Mouse (Mus musculus): ENCODE measurements around the gene Pkp3. TPM values are rescaled to one million over a fixed set of nuclear protein-coding genes. Genes with fewer than 3 reads are reported as not detected.
A peak's percentile ranks its signal among the peaks of the same experiment; 100 is the strongest.

Pkp3 gene
- polyA plus RNA-seq, 1 experiment from 2014 or later: 24.6 TPM

DNA sequence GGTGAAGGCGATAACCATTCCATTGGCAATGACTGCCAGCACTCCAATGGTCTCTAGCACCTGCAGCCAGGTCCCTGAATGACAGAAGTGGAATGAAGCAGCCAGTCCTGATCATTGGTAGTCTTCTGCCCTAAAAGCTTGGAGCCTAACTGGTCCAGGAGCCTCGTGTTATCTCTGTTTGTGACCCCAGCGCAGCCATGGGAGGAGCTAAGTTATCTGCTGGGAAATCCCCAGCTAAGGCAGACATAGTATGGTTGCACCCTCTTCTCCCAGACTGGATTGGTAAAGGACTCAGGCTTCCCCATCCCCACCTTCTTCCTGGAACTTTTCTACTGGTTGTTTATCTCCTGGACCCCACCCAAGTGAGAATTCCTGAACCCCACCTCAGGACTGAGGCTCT is 25.1 kb downstream of the Pkp3 start:
- Histone ChIP-seq H3K27me3 (replicated peaks) (peaks cover 4% of the 10 kb centered on the region), H3K36me3 (no peaks in the 10 kb centered on the region), H3K4me3 (replicated peaks) (no peak overlapping the region), H3K4me2 (replicated peaks) (no peak overlapping the region), H3K9me3 (no peaks in the 10 kb centered on the region), H3K27ac (no peak overlapping the region), H3K4me1 (replicated peaks) (peaks cover 10% of the 10 kb centered on the region; the same call in 1 of the 2 replicates), H3K9ac (no peak overlapping the region)
- ATAC-seq: no peak
- WGBS: 58% methylated on average over 3 of the region's 3 CpGs

- peak overlapping the region; percentile 57 for H3K4me2 ChIP-seq (replicated peaks)
- H3K4me1 ChIP-seq (replicated peaks): 0 out of 2 replicates have a peak, but pooled peaks cover 3% of the 10 kb centered on the region
- H3K9me3 ChIP-seq: no peaks in the 10 kb centered on the region
- ATAC-seq: no peak
- no peak overlapping the region for H3K4me3 ChIP-seq (replicated peaks)
- WGBS: 82% methylated on average over 9 of the region's 9 CpGs
- H3K27ac ChIP-seq: no peak overlapping the region
- H3K36me3 ChIP-seq: no peaks in the 10 kb centered on the region
- H3K27me3 ChIP-seq (replicated peaks): no peaks in the 10 kb centered on the region
- no peak overlapping the region for H3K9ac ChIP-seq
These were observed 37.9 kb downstream of the Pkp3 start for GRCm38 (mm10) chr7:141115874-141116273.

DNA sequence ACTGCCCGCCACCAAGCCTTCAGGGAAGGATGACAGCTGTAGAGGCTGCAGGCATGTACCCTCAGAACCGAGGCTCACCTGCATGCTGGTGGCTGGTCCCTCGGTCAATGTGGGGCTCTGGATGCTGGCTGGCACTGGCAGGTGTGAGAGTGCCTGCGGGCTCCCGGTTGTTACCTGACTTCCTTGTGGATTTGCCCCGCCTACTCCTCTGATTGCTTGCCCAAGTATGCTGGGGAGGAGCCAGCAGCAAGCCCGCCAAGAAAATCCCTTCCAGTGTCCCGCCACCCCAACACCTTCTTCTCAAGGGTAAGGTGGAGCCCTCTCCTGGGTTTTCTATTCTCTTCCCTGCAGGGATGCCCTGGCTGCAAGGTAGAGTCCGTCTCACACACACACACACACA is 39.6 kb downstream of the Pkp3 start, which contains the start of gene Ano9:
Gene Ano9 (minus strand): TSS at position 171 of the 400 bp plus-strand sequence.
- peak within 1 kb of the TSS; percentile 43 for H3K9ac ChIP-seq
- H3K27me3 ChIP-seq (replicated peaks): no peaks in the 10 kb centered on the region
- peaks cover 10% of the 10 kb centered on the region; the same call in 1 of the 2 replicates for H3K4me1 ChIP-seq (replicated peaks)
- H3K4me2 ChIP-seq (replicated peaks): peak within 1 kb of the TSS; percentile 57
- H3K4me3 ChIP-seq (replicated peaks): peak within 1 kb of the TSS; percentile 34
- H3K9me3 ChIP-seq: no peaks in the 10 kb centered on the region
- WGBS: 7% methylated on average over 9 of the region's 9 CpGs
- peak within 1 kb of the TSS; percentile 28 for H3K27ac ChIP-seq
- no peaks in the 10 kb centered on the region for H3K36me3 ChIP-seq
- ATAC-seq: peak; percentile 71

DNA sequence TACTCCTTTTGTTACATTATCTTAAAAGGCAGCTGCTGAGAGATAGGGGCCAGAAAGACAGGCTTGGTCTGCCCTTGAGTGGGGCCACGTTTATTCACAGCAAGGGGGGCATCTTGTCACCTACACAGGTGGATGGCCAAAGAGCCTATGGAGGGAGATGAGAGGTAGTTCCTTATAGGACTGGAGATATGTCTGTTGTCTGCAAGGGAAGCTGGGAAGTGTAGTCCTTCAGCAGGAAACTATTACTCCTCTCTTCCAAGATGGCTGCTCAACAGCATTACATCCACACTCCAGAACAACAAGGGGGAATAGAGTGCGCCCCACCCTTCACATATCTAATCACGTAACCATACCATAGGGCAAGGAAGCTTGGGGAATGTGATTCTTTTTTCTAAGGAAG is 41.5 kb downstream of the Pkp3 start:
- no peak overlapping the region for H3K9ac ChIP-seq
- no peaks in the 10 kb centered on the region for H3K36me3 ChIP-seq
- no peak overlapping the region for H3K4me3 ChIP-seq (replicated peaks)
- no peak overlapping the region for H3K27ac ChIP-seq
- H3K9me3 ChIP-seq: no peaks in the 10 kb centered on the region
- no peaks in the 10 kb centered on the region for H3K27me3 ChIP-seq (replicated peaks)
- peaks cover 10% of the 10 kb centered on the region; the same call in 1 of the 2 replicates for H3K4me1 ChIP-seq (replicated peaks)
- WGBS: 70% methylated on average over 3 of the region's 3 CpGs
- no peak overlapping the region for H3K4me2 ChIP-seq (replicated peaks)
- ATAC-seq: no peak

DNA sequence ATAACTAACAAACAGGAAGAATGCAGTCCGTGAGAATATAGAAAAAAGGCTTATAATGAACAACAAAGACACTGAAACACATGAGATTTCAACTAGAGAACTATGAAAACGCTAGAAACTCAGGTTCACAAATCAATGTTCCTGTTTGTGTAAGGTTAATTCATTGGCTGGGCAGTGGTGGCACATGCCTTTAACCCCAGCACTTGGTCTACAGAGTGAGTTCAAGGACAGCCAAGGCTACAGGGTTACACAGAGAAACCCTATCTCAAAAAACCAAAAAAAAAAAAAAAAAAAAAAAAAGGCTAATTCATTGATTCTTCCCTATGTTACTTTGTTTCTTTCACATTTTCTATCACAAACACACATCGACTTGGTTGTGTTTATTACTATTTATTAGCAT is 42.6 kb downstream of the Pkp3 start:
- no peak overlapping the region for H3K4me3 ChIP-seq (replicated peaks)
- no peak for ATAC-seq
- peaks cover 10% of the 10 kb centered on the region; the same call in 1 of the 2 replicates for H3K4me1 ChIP-seq (replicated peaks)
- no peak overlapping the region for H3K9ac ChIP-seq
- 87% methylated on average over 3 of the region's 3 CpGs for WGBS
- no peaks in the 10 kb centered on the region for H3K27me3 ChIP-seq (replicated peaks)
- H3K27ac ChIP-seq: peak overlapping the region; percentile 68; the same call in 1 of the 2 replicates
- H3K4me2 ChIP-seq (replicated peaks): no peak overlapping the region
- H3K9me3 ChIP-seq: no peaks in the 10 kb centered on the region
- H3K36me3 ChIP-seq: no peaks in the 10 kb centered on the region

- Histone ChIP-seq H3K9ac (no peak overlapping the region), H3K4me1 (replicated peaks) (peaks cover 10% of the 10 kb centered on the region; the same call in 1 of the 2 replicates), H3K27me3 (replicated peaks) (no peaks in the 10 kb centered on the region), H3K4me3 (replicated peaks) (no peak overlapping the region), H3K9me3 (no peaks in the 10 kb centered on the region), H3K4me2 (replicated peaks) (no peak overlapping the region), H3K27ac (peak overlapping the region; percentile 68), H3K36me3 (no peaks in the 10 kb centered on the region)
- peak; percentile 29 for ATAC-seq
- WGBS: 67% methylated on average over 5 of the region's 5 CpGs
These were observed 43.1 kb downstream of the Pkp3 start for GRCm38 (mm10) chr7:141121051-141121531.

DNA sequence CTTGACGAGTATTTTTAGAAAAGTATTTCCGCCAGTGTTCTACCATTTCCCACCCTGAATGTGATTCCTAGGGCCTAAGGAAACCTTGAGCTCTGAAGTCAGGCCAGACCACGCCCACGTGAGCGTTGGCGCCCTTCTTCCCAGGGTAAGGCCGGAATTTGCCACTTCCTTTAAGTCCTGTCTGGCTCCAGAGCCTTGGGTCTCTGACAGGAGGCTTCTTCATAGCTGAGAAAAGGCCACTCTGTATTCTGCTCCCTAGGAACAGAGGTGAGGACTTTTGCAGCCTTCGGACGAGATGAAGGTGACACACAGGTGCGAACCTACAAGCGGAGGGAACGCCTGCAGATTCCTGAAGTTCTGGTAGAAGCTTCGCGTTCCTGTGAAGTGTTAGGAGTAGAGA is 44.2 kb downstream of the Pkp3 start, which contains the start of gene Ptdss2:
Gene Ptdss2 (plus strand): TSS at position 138 of the 400 bp plus-strand sequence.
- H3K4me1 ChIP-seq (replicated peaks): peaks cover 10% of the 10 kb centered on the region; the same call in 1 of the 2 replicates
- peak within 1 kb of the TSS; percentile 88 for H3K4me2 ChIP-seq (replicated peaks)
- no peaks in the 10 kb centered on the region for H3K9me3 ChIP-seq
- 34% methylated on average over 14 of the region's 14 CpGs for WGBS
- H3K27me3 ChIP-seq (replicated peaks): no peaks in the 10 kb centered on the region
- H3K4me3 ChIP-seq (replicated peaks): peak within 1 kb of the TSS; percentile 56
- H3K9ac ChIP-seq: peak within 1 kb of the TSS; percentile 49
- no peak for ATAC-seq
- no peaks in the 10 kb centered on the region for H3K36me3 ChIP-seq
- peak within 1 kb of the TSS; percentile 86 for H3K27ac ChIP-seq

DNA sequence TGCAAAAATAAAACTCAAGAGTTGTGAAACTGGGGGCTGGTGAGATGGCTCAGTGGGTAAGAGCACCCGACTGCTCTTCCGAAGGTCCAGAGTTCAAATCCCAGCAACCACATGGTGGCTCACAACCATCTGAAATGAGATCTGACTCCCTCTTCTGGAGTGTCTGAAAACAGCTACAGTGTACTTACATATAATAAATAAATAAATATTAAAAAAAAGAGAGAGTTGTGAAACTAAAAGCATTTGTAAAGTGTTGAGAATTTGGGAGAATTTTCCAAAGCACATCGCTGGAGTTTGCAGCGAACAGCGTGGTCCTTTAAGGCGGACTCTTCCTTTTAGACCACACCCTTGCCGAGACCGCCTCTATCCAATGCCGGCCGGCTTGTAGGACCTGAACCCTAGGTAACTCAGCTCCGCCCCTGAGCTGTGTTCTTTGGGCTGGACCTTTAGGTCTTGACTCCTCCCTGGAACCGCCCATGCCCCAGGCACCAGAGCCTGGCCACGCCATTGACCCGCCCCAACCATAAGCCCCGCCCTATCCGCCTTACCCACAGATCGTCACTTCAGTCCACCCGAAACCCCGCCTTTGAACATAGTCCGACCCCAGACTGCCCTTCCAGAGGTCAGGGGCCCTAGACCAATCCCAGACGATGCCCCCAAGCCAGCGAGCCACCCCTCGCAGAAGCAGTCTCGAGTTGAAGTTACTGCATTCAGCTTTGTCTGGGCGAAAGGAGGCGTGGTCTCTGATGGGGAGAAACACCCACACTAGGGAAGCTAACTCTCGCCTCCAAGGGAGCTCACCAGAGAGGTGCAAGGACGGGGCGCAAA is 44.9 kb downstream of the Pkp3 start:
- no peaks in the 10 kb centered on the region for H3K27me3 ChIP-seq (replicated peaks)
- peak overlapping the region; percentile 49 for H3K9ac ChIP-seq
- H3K27ac ChIP-seq: peak overlapping the region; percentile 86
- WGBS: 2% methylated on average over 29 of the region's 29 CpGs
- peak overlapping the region; percentile 88 for H3K4me2 ChIP-seq (replicated peaks)
- no peaks in the 10 kb centered on the region for H3K9me3 ChIP-seq
- peak; percentile 96 for ATAC-seq
- H3K36me3 ChIP-seq: no peaks in the 10 kb centered on the region
- H3K4me1 ChIP-seq (replicated peaks): peaks cover 10% of the 10 kb centered on the region; the same call in 1 of the 2 replicates
- H3K4me3 ChIP-seq (replicated peaks): peak overlapping the region; percentile 56

DNA sequence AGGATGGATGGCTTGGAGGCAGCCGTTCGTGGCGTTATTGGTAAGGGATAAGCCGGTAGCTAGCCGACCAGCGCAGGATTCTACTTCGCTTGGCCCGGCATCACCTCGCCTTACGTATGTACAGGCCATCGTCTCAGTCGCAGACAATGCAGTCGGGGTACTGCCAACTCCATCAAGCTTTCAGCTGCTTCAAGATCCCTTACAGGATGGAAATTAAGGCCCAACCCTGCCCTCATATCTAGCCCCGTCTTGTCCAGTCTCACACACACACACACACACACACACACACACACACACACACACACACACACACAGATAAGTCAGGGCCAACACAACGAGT is 45.5 kb downstream of the Pkp3 start:
- Histone ChIP-seq H3K9me3 (no peaks in the 10 kb centered on the region), H3K27ac (peak overlapping the region; percentile 86), H3K4me3 (replicated peaks) (peak overlapping the region; percentile 56), H3K4me2 (replicated peaks) (peak overlapping the region; percentile 88), H3K27me3 (replicated peaks) (no peaks in the 10 kb centered on the region), H3K9ac (peak overlapping the region; percentile 49), H3K4me1 (replicated peaks) (peaks cover 8% of the 10 kb centered on the region; the same call in 1 of the 2 replicates), H3K36me3 (no peaks in the 10 kb centered on the region)
- no peak for ATAC-seq
- 4% methylated on average over 15 of the region's 15 CpGs for WGBS

- no peaks in the 10 kb centered on the region for H3K27me3 ChIP-seq (replicated peaks)
- peak overlapping the region; percentile 99 for H3K4me3 ChIP-seq (replicated peaks)
- H3K27ac ChIP-seq: peak overlapping the region; percentile 62; the same call in 1 of the 2 replicates
- H3K4me1 ChIP-seq (replicated peaks): peaks cover 15% of the 10 kb centered on the region
- under 1% methylated on average over 59 of the region's 59 CpGs for WGBS
- H3K4me2 ChIP-seq (replicated peaks): peak overlapping the region; percentile 84
- peaks cover 8% of the 10 kb centered on the region for H3K36me3 ChIP-seq
- ATAC-seq: peak; percentile 100
- peak overlapping the region; percentile 96 for H3K9ac ChIP-seq
- no peaks in the 10 kb centered on the region for H3K9me3 ChIP-seq
These were observed 53.2 kb downstream of the Pkp3 start for GRCm38 (mm10) chr7:141131024-141131820.

GRCm38 (mm10) chr7:141131904-141132755 is 54.1 kb downstream of the Pkp3 start:
- no peak overlapping the region for H3K27ac ChIP-seq
- H3K4me3 ChIP-seq (replicated peaks): peak overlapping the region; percentile 99
- peak; percentile 37; the same call in 1 of the 2 replicates for ATAC-seq
- 53% methylated on average over 12 of the region's 12 CpGs for WGBS
- peaks cover 8% of the 10 kb centered on the region for H3K36me3 ChIP-seq
- H3K9ac ChIP-seq: peak overlapping the region; percentile 96
- no peaks in the 10 kb centered on the region for H3K27me3 ChIP-seq (replicated peaks)
- no peaks in the 10 kb centered on the region for H3K9me3 ChIP-seq
- peaks cover 15% of the 10 kb centered on the region for H3K4me1 ChIP-seq (replicated peaks)
- peak overlapping the region; percentile 84 for H3K4me2 ChIP-seq (replicated peaks)

All from intestine, embryonic 15.5 days (tissue).